Mouse (Mus musculus) lung, adult 2 months (tissue): Measurements from ENCODE around the gene Dennd2a. TPM values are rescaled to one million over a fixed set of nuclear protein-coding genes. Genes with fewer than 3 reads are reported as not detected.

ENCODE experiments used
- DNase-seq: peaks from one replicate; pipeline ENCODE4 v3.0.0; 2022
- H3K4me1 ChIP-seq: fragments of 200-500 bp; 2 replicates; pipeline ENCODE4 v1.6.1; 2011; ENCODE audit warnings: low read length; ENCODE audit not compliant: control insufficient read depth, insufficient read depth
- H3K4me3 ChIP-seq: fragments of 200-500 bp; replicated peaks from 2 replicates; pipeline ENCODE3; 2011; ENCODE audit warnings: low read depth, mild to moderate bottlenecking, control low read depth, low read length; ENCODE audit errors: extremely low read depth
- CTCF ChIP-seq: fragments of 200-500 bp; IDR thresholded peaks from 2 replicates; pipeline ENCODE4 v1.5.1; 2011; ENCODE audit warnings: mild to moderate bottlenecking, low read length, control low read depth; ENCODE audit not compliant: insufficient read depth
- POLR2A ChIP-seq: fragments of 200-500 bp; IDR thresholded peaks from 2 replicates; pipeline ENCODE4 v1.6.1; 2011; ENCODE audit warnings: low read depth, mild to moderate bottlenecking, control low read depth, low read length, borderline replicate concordance; ENCODE audit errors: extremely low read depth
- WGBS: fragments of 180-500 bp; shearing (Covaris S2); methylation state at CpG from one replicate; pipeline ENCODE4 v1.1.7; 2018; 5-methylcytosine and 5-hydroxymethylcytosine counted together
- polyA plus RNA-seq: library from polyadenylated mRNA; depleted of rRNA; stranded (reverse); fragments of >200 nt; gene quantifications from 2 replicates; pipeline ENCODE4 v1.2.3, GENCODE M21; 2012

The Dennd2a gene
- polyA plus RNA-seq, 1 experiment: 22.9 TPM

- 68% methylated on average over 15 of the region's 15 CpGs for WGBS
Measured at GRCm38 (mm10) chr6:39543769-39544420, 13.8 kb downstream of the Dennd2a start.

GRCm38 (mm10) chr6:39542631-39543597 lies 14.8 kb downstream of the Dennd2a start:
- no peak overlapping the region for H3K4me3 ChIP-seq
- H3K4me1 ChIP-seq: peaks cover 8% of the 10 kb centered on the region
- 30% methylated on average over 15 of the region's 15 CpGs for WGBS
- DNase-seq: peak; percentile 43
- no peak for TF ChIP-seq CTCF

More at GRCm38 (mm10) chr6:39543769-39544420, 13.8 kb downstream of the Dennd2a start:
- Histone ChIP-seq H3K4me1 (peaks cover 8% of the 10 kb centered on the region), H3K4me3 (no peak overlapping the region)
- TF ChIP-seq CTCF: no peak
- TF ChIP-seq POLR2A: no peak
- no peak for DNase-seq

DNA sequence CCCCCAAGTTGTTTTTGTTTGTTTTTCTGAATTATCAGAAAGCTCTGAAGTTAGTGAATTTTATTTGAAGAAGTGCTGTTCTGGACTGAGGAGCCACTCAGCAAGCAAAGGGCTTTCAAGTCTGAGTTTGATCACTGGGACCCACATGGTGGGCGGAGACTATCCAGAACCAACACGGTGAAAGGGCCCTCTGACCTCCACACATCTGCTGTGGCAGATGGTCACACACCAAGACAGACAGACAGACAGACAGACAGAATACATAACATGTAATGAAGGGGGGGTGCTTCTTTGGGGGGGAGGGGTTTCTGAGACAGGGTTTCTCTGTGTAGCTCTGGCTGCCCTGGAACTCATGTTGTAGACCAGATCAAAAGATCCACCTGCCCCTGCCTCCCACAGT lies 17.1 kb downstream of the Dennd2a start:
- H3K4me1 ChIP-seq: peaks cover 8% of the 10 kb centered on the region
- TF ChIP-seq CTCF (no peak), POLR2A (no peak)
- WGBS: 54% methylated on average over 2 of the region's 2 CpGs
- no peak overlapping the region for H3K4me3 ChIP-seq
- DNase-seq: no peak

GRCm38 (mm10) chr6:39539679-39540155 lies 17.9 kb downstream of the Dennd2a start:
- Histone ChIP-seq H3K4me1 (peaks cover 8% of the 10 kb centered on the region), H3K4me3 (peak overlapping the region; percentile 1)
- TF ChIP-seq POLR2A (no peak), CTCF (no peak)
- no peak for DNase-seq
- WGBS: 16% methylated on average over 7 of the region's 7 CpGs

DNA sequence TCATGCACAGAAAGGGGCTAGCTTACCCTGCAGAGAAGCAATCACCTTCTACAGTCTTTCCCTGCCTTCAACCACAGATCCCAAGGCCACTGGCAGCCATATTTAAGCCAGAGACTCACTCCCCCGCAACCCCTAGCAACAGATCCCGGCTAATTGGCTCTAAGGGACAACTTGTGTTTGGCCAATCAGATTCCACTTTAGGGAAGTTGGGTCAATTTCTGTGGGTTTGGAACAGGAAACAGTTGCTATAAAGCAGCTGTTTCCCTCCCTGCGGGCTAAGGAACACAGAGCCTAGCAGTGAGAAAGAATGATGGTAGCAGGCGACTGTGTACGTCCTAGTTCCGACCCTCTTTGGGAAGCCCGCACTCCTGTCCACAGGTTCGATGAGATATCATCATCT lies 19.4 kb downstream of the Dennd2a start:
- TF ChIP-seq POLR2A: no peak
- no peak for TF ChIP-seq CTCF
- 64% methylated on average over 8 of the region's 8 CpGs for WGBS
- Histone ChIP-seq H3K4me3 (no peak overlapping the region), H3K4me1 (peaks cover 8% of the 10 kb centered on the region)
- DNase-seq: no peak

DNA sequence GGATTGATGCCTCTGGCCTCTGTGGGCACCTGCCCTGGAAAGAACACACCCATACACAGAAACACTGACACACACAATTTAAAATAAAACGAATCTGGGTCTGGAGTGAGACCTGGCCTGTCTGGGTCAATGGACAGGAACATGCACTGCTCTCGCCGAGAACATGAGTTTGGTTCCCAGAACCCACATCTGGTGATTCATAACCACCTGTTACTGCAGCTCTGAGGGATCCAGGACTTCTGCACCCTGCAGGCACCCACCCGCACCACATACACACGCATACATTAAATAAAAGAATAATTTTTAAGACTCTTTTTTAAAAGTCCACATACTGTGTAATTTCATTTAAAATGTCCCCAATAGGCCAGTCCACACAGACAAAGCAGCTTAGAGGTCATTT lies 20.4 kb downstream of the Dennd2a start:
- WGBS: 95% methylated on average over 5 of the region's 5 CpGs
- H3K4me3 ChIP-seq: no peak overlapping the region
- H3K4me1 ChIP-seq: peaks cover 5% of the 10 kb centered on the region
- DNase-seq: no peak
- TF ChIP-seq CTCF (no peak), POLR2A (no peak)

DNA sequence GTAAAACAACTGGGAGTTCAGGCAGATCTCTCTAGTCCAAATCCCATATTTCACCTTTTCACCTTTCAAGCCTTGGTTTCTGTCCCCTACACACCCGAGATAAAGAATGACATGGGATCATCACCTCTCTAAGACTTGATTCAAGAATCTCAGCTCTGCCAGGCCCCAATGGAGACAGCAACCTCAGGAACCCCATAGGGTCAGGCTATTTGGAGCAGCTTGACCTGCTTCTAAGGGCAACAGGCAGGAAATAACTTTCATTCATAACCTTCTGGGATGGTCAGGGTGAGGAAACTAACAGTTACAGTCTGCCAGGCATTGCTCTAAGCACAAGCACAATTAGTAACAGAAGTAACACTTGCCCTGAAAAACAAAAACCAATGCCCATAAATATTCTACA lies 21.0 kb downstream of the Dennd2a start:
- TF ChIP-seq POLR2A (no peak), CTCF (no peak)
- DNase-seq: no peak
- WGBS: 51% methylated on average over 1 of the region's 1 CpGs
- no peak overlapping the region for H3K4me3 ChIP-seq
- peaks cover 5% of the 10 kb centered on the region for H3K4me1 ChIP-seq

DNA sequence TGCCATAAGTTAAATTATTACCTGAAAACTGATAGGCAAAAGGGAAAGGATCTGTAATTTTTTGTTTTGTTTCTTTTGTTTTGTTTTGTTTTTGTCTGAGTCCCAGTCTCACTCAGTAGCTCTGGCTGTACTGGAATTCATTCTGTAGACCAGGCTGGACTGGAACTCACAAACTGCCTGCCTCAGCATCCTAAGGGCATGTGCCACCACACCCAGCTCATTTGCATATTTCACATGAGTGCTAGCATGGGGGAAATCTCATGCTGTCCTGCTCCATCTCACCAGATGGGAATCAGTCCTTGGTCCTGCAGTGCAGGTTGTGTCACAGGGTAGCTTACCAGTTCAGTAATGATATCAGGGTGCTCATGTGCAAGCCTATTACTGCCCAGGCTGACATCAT lies 22.7 kb downstream of the Dennd2a start:
- DNase-seq: no peak
- Histone ChIP-seq H3K4me3 (no peak overlapping the region), H3K4me1 (peaks cover 5% of the 10 kb centered on the region)
- TF ChIP-seq POLR2A: no peak
- no peak for TF ChIP-seq CTCF

- Histone ChIP-seq H3K4me1 (peaks cover 2% of the 10 kb centered on the region; the same call in 1 of the 2 replicates), H3K4me3 (no peak overlapping the region)
- 41% methylated on average over 12 of the region's 12 CpGs for WGBS
- no peak for DNase-seq
- no peak for TF ChIP-seq CTCF
- TF ChIP-seq POLR2A: no peak
Measured at GRCm38 (mm10) chr6:39528671-39529535, 28.8 kb downstream of the Dennd2a start.
